Mouse (Mus musculus) myocyte (in vitro differentiated cells): ENCODE measurements at regions not wholly inside any gene's neighbourhood (a gene's known extent, or its start where the extent isn't known, plus 50 kb on each side); places are given as distances from the start of the nearest gene placed in this dataset.

Source experiments
- H3K27me3 ChIP-seq: one replicate; pipeline ENCODE4 v1.6.1; 2011; ENCODE audit not compliant: control insufficient read depth, insufficient read depth, insufficient read length
- H3K36me3 ChIP-seq: one replicate; pipeline ENCODE4 v1.6.1; 2011; ENCODE audit not compliant: control insufficient read depth, insufficient read depth
- H3K4me2 ChIP-seq: one replicate; pipeline ENCODE4 v1.6.1; 2011; ENCODE audit warnings: low read depth, control low read depth
- H3K4me3 ChIP-seq: one replicate; pipeline ENCODE4 v1.5.1; 2011; ENCODE audit warnings: mild to moderate bottlenecking, control low read depth, moderate library complexity
- H3K79me2 ChIP-seq: one replicate; pipeline ENCODE4 v1.6.1; 2011; ENCODE audit not compliant: control insufficient read depth, insufficient read depth
- H3ac ChIP-seq: one replicate; pipeline ENCODE4 v1.6.1; 2011; ENCODE audit not compliant: control insufficient read depth, insufficient read length
- CEBPB ChIP-seq: IDR thresholded peaks from 2 replicates; pipeline ENCODE4 v1.6.1; 2011; ENCODE audit warnings: mild to moderate bottlenecking, moderate library complexity; ENCODE audit not compliant: poor library complexity, insufficient read depth, severe bottlenecking
- E2F4 ChIP-seq: IDR thresholded peaks from one replicate; pipeline ENCODE4 v1.6.1; 2011; ENCODE audit warnings: mild to moderate bottlenecking, control low read depth, moderate library complexity; ENCODE audit not compliant: insufficient read depth
- MAX ChIP-seq: IDR thresholded peaks from one replicate; pipeline ENCODE4 v1.6.1; 2011; ENCODE audit warnings: low read depth, mild to moderate bottlenecking, control low read depth
- MYOD1 ChIP-seq, 3 experiments: IDR thresholded peaks; one replicate each; pipeline ENCODE4 v1.6.1; 2011; ENCODE audit warnings: control low read depth in 2 of 3, low read depth in 2 of 3, mild to moderate bottlenecking in 2 of 3, moderate library complexity in 1 of 3; ENCODE audit not compliant: insufficient read length in 2 of 3, control insufficient read depth in 1 of 3
- MYOG ChIP-seq, 3 experiments: IDR thresholded peaks; one replicate each; pipeline ENCODE4 v1.6.1; 2011; ENCODE audit warnings: control low read depth in 2 of 3, low read depth in 2 of 3, mild to moderate bottlenecking in 2 of 3; ENCODE audit not compliant: insufficient read length in 2 of 3, control insufficient read depth in 1 of 3, insufficient read depth in 1 of 3
- POLR2A ChIP-seq: IDR thresholded peaks from one replicate; pipeline ENCODE4 v1.6.1; 2011; ENCODE audit warnings: low read depth, mild to moderate bottlenecking, control low read depth, moderate library complexity; ENCODE audit not compliant: insufficient read length
- POLR2AphosphoS2 ChIP-seq: IDR thresholded peaks from one replicate; pipeline ENCODE4 v1.6.1; 2011; ENCODE audit warnings: low read depth, control low read depth; ENCODE audit not compliant: insufficient read length
- REST ChIP-seq: IDR thresholded peaks from one replicate; pipeline ENCODE4 v1.6.1; 2011; ENCODE audit warnings: mild to moderate bottlenecking, control low read depth, moderate library complexity; ENCODE audit not compliant: insufficient read depth, insufficient read length
- SRF ChIP-seq: IDR thresholded peaks from one replicate; pipeline ENCODE4 v1.6.1; 2011; ENCODE audit warnings: low read depth; ENCODE audit not compliant: control insufficient read depth, insufficient read length
- TCF12 ChIP-seq: IDR thresholded peaks from one replicate; pipeline ENCODE4 v1.6.1; 2011; ENCODE audit warnings: mild to moderate bottlenecking, control low read depth; ENCODE audit not compliant: poor library complexity, insufficient read depth, severe bottlenecking
- TCF3 ChIP-seq: IDR thresholded peaks from one replicate; pipeline ENCODE4 v1.6.1; 2011; ENCODE audit warnings: low read depth, control low read depth; ENCODE audit not compliant: insufficient read length
- USF1 ChIP-seq: IDR thresholded peaks from one replicate; pipeline ENCODE4 v1.6.1; 2011; ENCODE audit warnings: low read depth, mild to moderate bottlenecking, control low read depth, moderate library complexity

DNA sequence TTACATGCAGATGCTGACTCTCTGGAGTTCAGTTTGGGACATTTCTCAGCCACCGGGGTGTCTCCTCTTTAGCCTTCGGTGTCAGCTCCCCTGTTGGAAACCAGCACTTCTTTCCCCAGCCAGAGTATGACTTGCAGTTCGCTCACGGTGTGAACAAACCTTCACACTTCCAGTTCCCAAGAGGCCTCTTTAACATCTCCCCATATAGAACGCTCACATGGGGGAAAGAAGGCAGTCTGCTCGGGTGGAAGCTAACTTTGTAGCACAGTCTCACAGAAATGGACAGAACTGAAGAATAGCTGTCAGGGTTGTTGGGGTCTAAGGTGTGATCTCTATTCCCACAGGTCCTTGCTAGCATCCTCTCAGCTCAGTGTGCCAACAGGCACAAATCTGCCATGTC, 502.4 kb upstream of the Jmjd1c start:
- Histone ChIP-seq H3K4me3 (no peak overlapping the region), H3K4me2 (no peak overlapping the region), H3ac (no peak overlapping the region), H3K79me2 (no peaks in the 10 kb centered on the region), H3K27me3 (no peaks in the 10 kb centered on the region), H3K36me3 (no peaks in the 10 kb centered on the region)
- TF ChIP-seq POLR2A, result no peak
- TF ChIP-seq USF1, result no peak
- no peak for TF ChIP-seq MAX

DNA sequence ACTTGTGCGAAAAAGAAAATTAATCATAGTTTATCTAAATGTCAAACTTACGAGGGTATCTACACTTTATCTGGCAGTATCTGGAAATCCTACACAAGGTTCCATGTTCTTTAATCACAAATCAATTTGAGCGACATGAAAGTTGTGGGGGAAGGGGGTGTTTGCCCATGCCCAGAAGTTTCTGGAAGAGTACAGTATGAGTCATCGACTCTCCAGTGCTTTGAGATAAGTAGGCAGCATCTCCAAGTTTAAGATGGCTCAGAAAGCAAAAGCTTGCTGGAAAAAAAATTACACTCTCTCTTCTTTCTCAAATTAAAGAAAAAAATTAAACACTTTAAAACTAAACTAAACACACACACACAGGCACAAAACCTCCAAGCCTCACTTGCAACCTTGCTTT, 498.0 kb upstream of the Jmjd1c start:
- no peak overlapping the region for H3K4me2 ChIP-seq
- H3K79me2 ChIP-seq, result no peaks in the 10 kb centered on the region
- no peak overlapping the region for H3K4me3 ChIP-seq
- no peaks in the 10 kb centered on the region for H3K27me3 ChIP-seq
- H3K36me3 ChIP-seq, result no peaks in the 10 kb centered on the region
- TF ChIP-seq TCF12 (no peak), E2F4 (no peak)
- H3ac ChIP-seq, result no peak overlapping the region

DNA sequence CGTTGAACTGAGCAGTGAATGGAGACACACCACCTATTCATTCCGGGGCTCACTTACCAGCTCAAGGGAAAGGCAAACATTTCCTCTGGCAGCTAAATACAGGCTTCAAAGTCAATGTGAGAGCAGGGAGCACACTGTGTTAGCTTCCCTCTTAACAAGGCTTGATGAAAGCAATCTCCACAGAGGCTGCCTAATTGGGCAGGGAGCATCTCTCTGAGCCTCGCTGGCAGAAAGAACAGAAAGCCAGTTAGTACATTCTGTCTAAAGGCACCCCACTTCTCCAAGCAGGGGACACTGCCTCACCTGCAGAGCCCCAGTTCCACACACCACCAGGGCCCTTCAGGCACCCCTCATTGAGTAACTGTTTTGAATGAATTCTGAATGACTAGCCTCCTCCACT, 488.8 kb upstream of the Jmjd1c start:
- H3K27me3 ChIP-seq, result no peaks in the 10 kb centered on the region
- H3K79me2 ChIP-seq, result no peaks in the 10 kb centered on the region
- H3K4me2 ChIP-seq, result no peak overlapping the region
- no peak overlapping the region for H3K4me3 ChIP-seq
- TF ChIP-seq CEBPB, result no peak
- TF ChIP-seq REST, result no peak
- TF ChIP-seq SRF, result no peak
- TF ChIP-seq POLR2A, result no peak
- no peak for TF ChIP-seq USF1
- no peak for TF ChIP-seq MYOD1 (IDR thresholded peaks at IDR 0.05; ENCODE audit: control insufficient read depth in 1 of 3, insufficient read length in 2 of 3, low read depth in 2 of 3)
- TF ChIP-seq E2F4, result no peak
- no peak for TF ChIP-seq TCF3
- H3ac ChIP-seq, result no peak overlapping the region
- no peaks in the 10 kb centered on the region for H3K36me3 ChIP-seq

DNA sequence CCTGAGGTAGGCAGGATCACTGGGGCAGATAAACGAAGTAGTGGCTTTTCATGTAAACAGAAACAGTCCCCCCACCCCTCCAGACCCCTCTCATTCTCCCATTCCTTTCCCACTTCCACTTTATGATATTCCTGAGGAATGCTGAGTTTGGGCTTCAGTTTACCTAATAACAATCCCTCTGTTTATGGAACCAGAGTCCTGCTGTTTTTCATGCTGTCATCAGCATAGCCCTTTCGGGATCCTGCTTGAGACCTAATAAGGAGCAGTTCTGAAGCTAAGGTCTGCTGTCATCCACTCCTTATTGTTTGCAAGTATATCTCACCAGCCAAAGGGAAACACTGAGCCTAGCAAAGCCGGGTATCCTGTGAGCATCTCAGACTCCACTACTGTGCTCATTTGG, 479.6 kb upstream of the Jmjd1c start:
- Histone ChIP-seq H3K27me3 (no peaks in the 10 kb centered on the region), H3K36me3 (no peaks in the 10 kb centered on the region), H3K79me2 (no peaks in the 10 kb centered on the region), H3K4me2 (no peak overlapping the region), H3ac (no peak overlapping the region), H3K4me3 (no peak overlapping the region)
- TF ChIP-seq CEBPB (no peak), SRF (no peak), REST (no peak), MYOD1 (IDR thresholded peaks at IDR 0.05; ENCODE audit: control insufficient read depth in 1 of 3, insufficient read length in 2 of 3, low read depth in 2 of 3) (no peak), USF1 (no peak), MAX (no peak), POLR2AphosphoS2 (no peak), MYOG (IDR thresholded peaks at IDR 0.05; ENCODE audit: control insufficient read depth in 1 of 3, insufficient read depth in 1 of 3, insufficient read length in 2 of 3, low read depth in 2 of 3) (no peak), TCF3 (no peak), POLR2A (no peak), E2F4 (no peak), TCF12 (no peak)

DNA sequence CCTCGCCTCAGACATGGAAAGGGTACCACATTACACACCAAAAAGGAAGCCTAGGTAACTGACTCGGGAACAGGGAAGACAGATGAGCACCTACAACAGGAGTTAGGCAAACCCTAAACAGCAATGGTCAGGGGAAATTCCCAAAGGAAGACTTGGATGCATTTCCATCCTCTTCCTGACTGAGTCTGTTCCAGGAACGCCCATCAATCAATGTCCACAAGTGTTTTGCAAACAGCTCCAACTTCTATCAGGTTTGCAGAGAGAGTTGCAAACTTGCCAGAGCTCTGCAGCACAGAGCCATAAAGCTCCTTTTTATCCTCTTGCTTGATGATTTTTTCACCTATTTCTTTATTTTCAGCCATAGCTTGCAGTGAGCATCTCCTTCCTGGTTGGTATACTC, 464.9 kb upstream of the Jmjd1c start:
- TF ChIP-seq REST, result no peak
- TF ChIP-seq TCF3, result no peak
- TF ChIP-seq POLR2AphosphoS2, result no peak
- TF ChIP-seq CEBPB, result no peak
- TF ChIP-seq TCF12, result no peak
- TF ChIP-seq USF1, result no peak
- TF ChIP-seq E2F4, result no peak
- TF ChIP-seq MYOD1 (IDR thresholded peaks at IDR 0.05; ENCODE audit: control insufficient read depth in 1 of 3, insufficient read length in 2 of 3, low read depth in 2 of 3), result no peak
- no peak for TF ChIP-seq POLR2A
- no peak for TF ChIP-seq SRF
- no peak for TF ChIP-seq MAX
- TF ChIP-seq MYOG (IDR thresholded peaks at IDR 0.05; ENCODE audit: control insufficient read depth in 1 of 3, insufficient read depth in 1 of 3, insufficient read length in 2 of 3, low read depth in 2 of 3), result no peak
- Histone ChIP-seq H3K36me3 (no peaks in the 10 kb centered on the region), H3K79me2 (no peaks in the 10 kb centered on the region), H3K4me2 (no peak overlapping the region), H3K4me3 (no peak overlapping the region), H3ac (no peak overlapping the region), H3K27me3 (no peaks in the 10 kb centered on the region)
